In genomic region chr8:84893709-84894134, GRCm38 (mm10) we compare ENCODE assay signal across 7 mouse cellular contexts. TPM values are rescaled to one million over a fixed set of nuclear protein-coding genes. Genes with fewer than 3 reads are reported as not detected.
DNase-seq lines count a peak whose midpoint lies in the region; ATAC-seq lines count a peak whose summit lies in the region.

Gcdh (minus strand) TSS chr8:84893921.

- no peaks in the 10 kb centered on the region for H3K9me3 ChIP-seq in embryonic facial prominence, embryonic 12.5 days
- H3K9me3 ChIP-seq in limb, embryonic 11.5 days (ENCODE audit: control insufficient read depth, low read length) = no peaks in the 10 kb centered on the region
- no peaks in the 10 kb centered on the region for H3K9me3 ChIP-seq in midbrain, embryonic 14.5 days (ENCODE audit: control insufficient read depth, low read length)

- no peaks in the 10 kb centered on the region for H3K27me3 ChIP-seq in embryonic facial prominence, embryonic 12.5 days
- H3K27me3 ChIP-seq in limb, embryonic 11.5 days (ENCODE audit: control insufficient read depth, insufficient read depth, low read length) = no peaks in the 10 kb centered on the region
- H3K27me3 ChIP-seq in midbrain, embryonic 14.5 days (ENCODE audit: control insufficient read depth, insufficient read depth, low read length) = 0 out of 2 replicates have a peak, but pooled peaks cover under 1% of the 10 kb centered on the region

- H3K36me3 ChIP-seq in embryonic facial prominence, embryonic 12.5 days = peaks cover 24% of the 10 kb centered on the region
- H3K36me3 ChIP-seq in limb, embryonic 11.5 days (ENCODE audit: control insufficient read depth, insufficient read depth, low read length) = peaks cover 3% of the 10 kb centered on the region; the same call in 1 of the 2 replicates
- peaks cover 20% of the 10 kb centered on the region for H3K36me3 ChIP-seq in midbrain, embryonic 14.5 days (ENCODE audit: control insufficient read depth, insufficient read depth, low read length)

- H3K4me3 ChIP-seq in embryonic facial prominence, embryonic 12.5 days = peak within 1 kb of the TSS; percentile 82
- H3K4me3 ChIP-seq in limb, embryonic 11.5 days (ENCODE audit: low read depth, low read length) = peak within 1 kb of the TSS; percentile 71
- H3K4me3 ChIP-seq in midbrain, embryonic 14.5 days (replicated peaks; ENCODE audit: low read depth, low read length) = peak within 1 kb of the TSS; percentile 73

- DNase-seq in adrenal gland, postnatal 25 days = peak; percentile 83
- peak; percentile 100 for DNase-seq in heart, adult 11 months
- DNase-seq in kidney, adult 18-20 months = peak; percentile 94
- DNase-seq in limb, embryonic 11.5 days (ENCODE audit: low spot score) = peak; percentile 92
- DNase-seq in midbrain, embryonic 14.5 days = peak; percentile 95
- DNase-seq in spleen, adult 18-20 months = peak; percentile 74 to 77

- 0% methylated on average over 11 of the region's 11 CpGs for WGBS in embryonic facial prominence, embryonic 12.5 days
- 0% methylated on average over 11 of the region's 11 CpGs for WGBS in limb, embryonic 11.5 days
- WGBS in midbrain, embryonic 14.5 days = under 1% methylated on average over 11 of the region's 11 CpGs

- H3K4me1 ChIP-seq in embryonic facial prominence, embryonic 12.5 days = peaks cover 10% of the 10 kb centered on the region
- peaks cover 6% of the 10 kb centered on the region for H3K4me1 ChIP-seq in limb, embryonic 11.5 days (ENCODE audit: control insufficient read depth, insufficient read depth, low read length)
- H3K4me1 ChIP-seq in midbrain, embryonic 14.5 days (ENCODE audit: control insufficient read depth, insufficient read depth, low read length) = peaks cover 12% of the 10 kb centered on the region

- H3K27ac ChIP-seq in embryonic facial prominence, embryonic 12.5 days = no peak within 1 kb of the TSS
- no peak within 1 kb of the TSS for H3K27ac ChIP-seq in limb, embryonic 11.5 days (replicated peaks; ENCODE audit: low read depth, low read length)
- peak within 1 kb of the TSS; percentile 52; the same call in 1 of the 2 replicates for H3K27ac ChIP-seq in midbrain, embryonic 14.5 days (replicated peaks; ENCODE audit: low read depth, low read length)

- peak; percentile 97 for ATAC-seq in embryonic facial prominence, embryonic 12.5 days (ENCODE audit: insufficient number of reproducible peaks, insufficient read depth, low FRiP score, low TSS enrichment)
- ATAC-seq in limb, embryonic 11.5 days (ENCODE audit: insufficient number of reproducible peaks, low FRiP score, low TSS enrichment, low read depth) = peak; percentile 89
- peak; percentile 96 for ATAC-seq in midbrain, embryonic 14.5 days (ENCODE audit: low FRiP score, low TSS enrichment)

- peak within 1 kb of the TSS; percentile 76 for H3K9ac ChIP-seq in embryonic facial prominence, embryonic 12.5 days
- H3K9ac ChIP-seq in limb, embryonic 11.5 days (ENCODE audit: low read length) = peak within 1 kb of the TSS; percentile 73
- H3K9ac ChIP-seq in midbrain, embryonic 14.5 days (replicated peaks; ENCODE audit: low read length) = peak within 1 kb of the TSS; percentile 79

- peak within 1 kb of the TSS; percentile 89 for H3K4me2 ChIP-seq in embryonic facial prominence, embryonic 12.5 days (replicated peaks)
- H3K4me2 ChIP-seq in limb, embryonic 11.5 days (ENCODE audit: low read depth, severe bottlenecking) = peak within 1 kb of the TSS; percentile 85
- H3K4me2 ChIP-seq in midbrain, embryonic 14.5 days (ENCODE audit: low read length) = peak within 1 kb of the TSS; percentile 87

RNA-seq across cellular contexts. Expression of gene Gcdh, which starts in this region (rescaled TPM):
- total RNA-seq in adrenal gland, postnatal 25 days (2021) = 47.7 and 59.5 TPM in 2 replicates
- polyA plus RNA-seq in embryonic facial prominence, embryonic 12.5 days (2016; fragmentation: Nextera tagmentation; extraction: Ambion mirVana) = 44.3 and 45.2 TPM in 2 replicates
- 42.1 and 43.3 TPM in 2 replicates for polyA plus RNA-seq in limb, embryonic 11.5 days (2014; fragmentation: Nextera tagmentation; extraction: Ambion mirVana)
- polyA plus RNA-seq in midbrain, embryonic 14.5 days (2014; fragmentation: Nextera tagmentation; extraction: Ambion mirVana) = 22.4 and 25.9 TPM in 2 replicates
